Mouse (Mus musculus) heart, adult 2 months (tissue): Measurements from ENCODE around the gene Olfr987.

Experiments used
- CTCF ChIP-seq: fragments of 200-600 bp; IDR thresholded peaks from 2 replicates; pipeline ENCODE4 v1.8.1; 2022; ENCODE audit warnings: antibody characterized with exemption, mild to moderate bottlenecking, moderate library complexity
- POLR2A ChIP-seq: fragments of 200-500 bp; IDR thresholded peaks from 2 replicates; pipeline ENCODE4 v1.6.1; 2011; ENCODE audit warnings: mild to moderate bottlenecking, low read depth, low read length, control low read depth; ENCODE audit not compliant: insufficient read depth

DNA sequence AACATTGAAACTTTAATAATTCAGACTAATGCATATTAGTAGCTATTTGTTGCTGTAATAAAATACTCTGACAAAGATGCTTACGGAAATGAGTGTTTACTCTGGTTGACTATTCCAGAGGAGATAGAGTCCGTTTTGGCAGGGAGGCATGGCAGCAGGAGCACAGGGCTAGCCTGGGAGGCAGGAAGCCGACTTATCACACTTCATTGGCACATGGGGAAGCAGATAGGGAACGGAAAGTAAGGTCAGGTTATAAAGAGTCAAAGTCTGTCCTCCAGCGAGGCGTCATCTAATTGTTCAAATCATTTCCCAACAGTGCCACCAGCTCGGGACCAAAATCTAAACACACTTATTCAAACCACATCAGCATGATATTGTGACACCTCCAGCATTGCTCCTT is 857 bp upstream of the Olfr987 start:
- TF ChIP-seq CTCF (no peak), POLR2A (no peak)
